ENCODE assay signal across 16 mouse cellular contexts in the genomic region with DNA sequence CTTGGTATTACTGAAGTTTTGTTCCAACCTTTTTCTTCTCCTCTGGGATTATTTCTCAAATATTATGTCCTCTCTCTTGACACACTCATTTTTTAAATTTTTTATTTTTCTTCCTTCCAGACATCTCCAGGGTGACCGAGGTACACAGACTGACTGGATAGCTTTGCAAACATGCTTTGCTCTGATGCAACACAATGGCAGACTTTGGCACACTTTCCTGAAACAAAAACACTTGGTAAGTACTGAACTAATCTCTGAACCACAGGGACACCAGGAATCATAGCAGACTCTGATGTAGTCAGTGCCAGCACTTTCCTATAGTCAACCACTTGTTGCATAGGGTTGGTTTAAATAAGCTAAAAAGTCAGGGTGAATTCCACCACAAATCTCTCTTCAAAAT.
DNase-seq lines count a peak whose midpoint lies in the region; TF ChIP-seq lines count a peak whose summit lies in the region.
"Had no signal": no experiment of that assay in that cellular context is flagged by ENCODE, and none has a peak within 500 bp of the region (broad histone marks: within the 10 kb centered on the region; RNA-seq: fewer than 3 reads in every experiment).

No protein-coding gene starts in this region.

- H3K4me1 ChIP-seq in lung, adult 2 months (ENCODE audit: control insufficient read depth, insufficient read depth, low read length), result no peaks in the 10 kb centered on the region
- H3K4me1 ChIP-seq: forebrain, embryonic 12.5 days; liver, embryonic 12.5 days; midbrain, embryonic 15.5 days; neural tube, embryonic 12.5 days; stomach, embryonic 15.5 days had no signal

- H3K4me3 ChIP-seq in lung, adult 2 months (replicated peaks; ENCODE audit: extremely low read depth, low read depth, low read length), result no peak overlapping the region
- H3K4me3 ChIP-seq: forebrain, embryonic 12.5 days; liver, embryonic 12.5 days; midbrain, embryonic 15.5 days; neural tube, embryonic 12.5 days; stomach, embryonic 15.5 days had no signal

- DNase-seq in heart, adult 8-10 months (ENCODE audit: low spot score), result peak; percentile 41
- DNase-seq in heart, postnatal 25 days (ENCODE audit: low spot score), result no peak
- DNase-seq in 3T3-L1 (ENCODE audit: low read depth, low spot score), result peak; percentile 70
- peak; percentile 37 for DNase-seq in Muller cell, postnatal 12 days (ENCODE audit: inconsistent ontology term)
- peak; percentile 6 for DNase-seq in lung, adult 2 months
- no peak for DNase-seq in urinary bladder, postnatal 4 days (ENCODE audit: low spot score in 2 of 2)
- no peak for DNase-seq in thymus, postnatal 4 days
- DNase-seq: cerebellum, postnatal 14 days; gastrocnemius, postnatal 14 days; retina, postnatal 1 day; thymus, postnatal 25 days had no signal

- 37% methylated on average over 1 of the region's 1 CpGs for WGBS in lung, adult 2 months

- intact Hi-C loops in heart, postnatal 25 days (cut with DNase I), result no loop called here

- TF ChIP-seq CTCF in lung, adult 2 months (IDR thresholded peaks at IDR 0.05; ENCODE audit: insufficient read depth, low read length), result no peak

- TF ChIP-seq POLR2A in lung, adult 2 months (IDR thresholded peaks at IDR 0.05; ENCODE audit: borderline replicate concordance, extremely low read depth, low read depth, low read length), result no peak

Comparison
In these comparisons a context has a peak if more than half of its experiments do, and no peak if none do; other contexts are left out.
1. DNase-seq: peak in heart, adult 8-10 months (single experiment), 3T3-L1 (single experiment), Muller cell, postnatal 12 days (single experiment) and lung, adult 2 months (single experiment); none in heart, postnatal 25 days (single experiment), urinary bladder, postnatal 4 days (0 of 2) and thymus, postnatal 4 days (single experiment).